Mouse (Mus musculus) kidney, postnatal 36 days (tissue): Measurements from ENCODE around the gene Sorcs3.

ENCODE experiments used
- DNase-seq, 2 experiments: peaks; one replicate each; pipeline ENCODE4 v3.0.0; 2021 to 2022; ENCODE audit warnings: mixed read lengths in 2 of 2

Gene Sorcs3

DNA sequence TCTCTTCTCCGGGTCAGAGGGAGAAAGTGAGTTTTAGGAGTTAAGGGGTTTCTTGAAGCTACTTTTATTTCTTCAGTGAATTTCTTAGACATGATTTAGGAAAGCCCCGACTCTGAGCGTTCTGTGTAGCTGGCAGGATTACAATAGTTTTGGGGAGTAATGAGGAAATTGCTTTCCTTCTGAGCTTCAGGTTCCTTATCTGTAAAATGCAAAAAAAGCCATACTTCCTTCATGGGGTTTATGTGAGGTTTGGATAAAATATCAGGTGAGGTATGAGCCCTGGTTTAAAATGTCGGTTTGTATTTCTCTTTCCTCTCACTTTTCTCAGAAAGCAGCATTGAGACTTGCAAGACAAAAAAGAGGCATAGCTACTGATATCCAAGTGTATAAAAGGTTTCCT lies 327.8 kb downstream of the Sorcs3 start:
- no peak for DNase-seq

DNA sequence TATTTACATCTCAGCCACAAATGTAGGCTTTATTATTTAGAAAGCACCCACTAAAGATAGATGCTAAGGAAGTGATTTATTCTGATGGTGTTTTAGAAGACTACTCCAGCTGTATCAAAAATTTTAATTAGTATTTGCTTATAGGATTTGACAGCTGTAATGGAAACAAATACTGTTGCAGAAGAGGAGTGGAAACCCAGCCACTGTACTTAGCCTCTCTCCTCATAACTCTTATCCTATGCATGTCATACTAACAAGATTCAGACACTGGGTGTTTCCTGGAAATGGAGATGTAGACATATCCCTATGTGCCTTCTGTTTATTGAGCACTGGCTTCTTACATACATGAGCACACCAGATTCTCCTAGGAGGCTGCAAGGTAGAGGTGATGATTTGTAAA lies 338.5 kb downstream of the Sorcs3 start:
- DNase-seq: no peak

DNA sequence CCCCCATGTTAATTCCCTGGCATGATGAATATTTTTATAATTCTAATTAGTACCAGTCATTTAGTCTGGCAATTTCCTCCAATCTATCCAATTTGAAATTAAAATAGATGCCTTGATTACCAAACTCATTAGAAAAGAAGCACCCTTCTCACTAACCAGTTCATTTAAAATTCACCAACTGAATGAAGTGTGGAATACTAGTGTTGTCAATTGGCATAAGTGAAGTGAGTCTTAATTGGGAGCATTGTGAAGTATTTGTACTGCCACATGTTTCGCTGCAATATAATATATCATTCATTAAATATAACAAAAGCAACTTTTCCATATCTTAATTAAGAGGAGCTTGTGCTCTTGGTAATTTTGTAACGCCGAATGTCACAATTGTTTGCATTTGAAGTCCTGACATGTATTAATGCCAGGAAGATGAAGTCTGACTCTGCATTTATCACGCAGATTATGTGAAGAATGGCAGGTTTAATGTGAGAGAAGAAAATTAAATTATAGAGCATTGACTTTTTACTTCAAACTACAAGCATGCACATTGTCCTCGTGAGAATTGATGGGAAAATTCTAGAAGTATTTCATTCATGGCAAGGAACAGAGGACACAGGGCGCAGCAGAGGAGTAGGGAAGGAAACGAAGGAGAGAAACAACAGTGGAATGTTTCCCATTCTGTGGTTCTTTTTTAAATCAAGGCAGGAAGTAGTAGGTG lies 339.8 kb downstream of the Sorcs3 start:
- no peak for DNase-seq

DNA sequence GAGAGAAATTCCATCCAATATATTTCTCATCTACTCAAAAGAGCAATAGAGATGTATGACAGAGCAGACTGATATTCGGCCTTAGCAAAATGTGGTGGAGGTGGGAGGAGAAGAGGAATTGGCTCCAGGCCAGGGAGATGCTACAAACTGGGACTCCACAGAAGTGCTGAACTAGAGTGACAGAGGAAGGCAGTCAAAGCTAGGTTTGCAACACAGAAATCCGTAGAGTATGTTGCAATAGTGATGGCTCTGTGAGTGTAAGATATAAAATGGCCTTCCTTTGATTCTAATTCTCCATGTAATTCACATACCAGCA lies 340.3 kb downstream of the Sorcs3 start:
- no peak for DNase-seq

DNA sequence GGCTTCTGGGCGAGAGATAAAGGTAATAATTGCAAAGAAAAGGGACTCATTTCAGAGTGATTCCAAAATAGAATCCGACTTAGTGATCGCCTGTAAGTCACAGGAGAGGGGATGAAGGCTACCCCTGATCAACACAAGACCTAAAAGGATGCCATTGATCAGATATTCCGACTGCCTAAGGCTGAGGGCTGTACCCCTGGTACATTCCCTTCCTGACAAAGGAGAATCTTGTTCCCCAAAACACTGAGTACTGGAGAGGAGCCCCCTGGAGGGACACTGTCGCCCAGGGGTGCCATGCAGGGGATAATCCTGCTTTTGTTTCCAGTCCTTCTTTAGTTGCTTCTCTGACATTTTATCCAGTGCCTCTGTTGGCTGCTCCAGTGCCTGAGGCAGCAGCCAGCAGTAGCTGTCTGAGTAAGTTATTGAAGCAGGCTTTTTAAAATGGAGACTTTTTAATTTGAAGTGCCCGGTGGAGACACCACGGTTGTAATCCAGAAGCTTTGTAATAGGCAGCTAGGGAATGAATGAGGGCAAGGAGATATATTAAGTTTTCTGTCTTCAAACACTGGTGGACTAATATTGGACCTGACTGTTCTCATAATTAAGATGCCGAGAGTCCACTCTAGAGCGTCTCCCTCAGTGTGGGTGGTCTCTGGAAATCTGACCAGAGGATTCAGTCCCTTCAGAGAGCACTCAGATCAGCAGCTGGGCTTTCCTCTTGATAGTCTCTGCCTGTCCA lies 342.5 kb downstream of the Sorcs3 start:
- no peak for DNase-seq

DNA sequence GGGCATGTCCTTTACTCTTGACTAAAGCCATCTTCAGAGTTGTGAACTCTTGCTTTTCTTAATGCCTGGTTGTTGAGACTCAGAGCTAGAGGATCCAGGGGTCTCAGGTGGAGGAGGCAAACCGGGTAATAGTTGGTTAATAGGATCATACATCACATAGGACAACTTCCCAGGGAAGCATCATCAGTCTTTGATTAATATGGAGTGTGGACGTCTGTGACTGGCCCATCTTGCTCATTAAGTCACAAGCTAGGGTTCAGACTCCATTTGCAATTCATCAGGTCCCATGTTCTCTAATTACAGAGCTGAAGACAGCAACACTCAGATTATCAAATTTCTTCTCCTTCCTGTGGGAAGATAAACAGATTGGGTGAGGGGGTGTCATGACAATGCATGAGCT lies 353.6 kb downstream of the Sorcs3 start:
- DNase-seq: no peak

DNA sequence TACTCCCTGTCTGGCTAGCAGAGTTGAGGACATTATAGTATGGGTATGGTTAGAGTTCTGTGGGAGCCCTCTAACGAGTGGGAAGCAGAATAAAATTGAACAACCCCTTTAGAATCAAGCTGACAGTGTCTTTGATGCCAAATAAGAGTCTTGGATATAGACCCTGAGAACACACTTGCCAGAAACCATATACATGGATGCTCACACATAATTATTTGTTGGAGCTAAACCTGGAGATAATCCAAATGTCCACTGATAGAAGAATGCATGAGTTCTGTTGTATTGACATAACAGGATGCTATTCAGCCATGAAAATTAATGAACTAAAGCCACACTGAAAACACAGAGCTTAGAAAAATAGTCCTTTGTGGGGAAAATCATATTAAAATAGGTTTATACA lies 369.9 kb downstream of the Sorcs3 start:
- DNase-seq: no peak

DNA sequence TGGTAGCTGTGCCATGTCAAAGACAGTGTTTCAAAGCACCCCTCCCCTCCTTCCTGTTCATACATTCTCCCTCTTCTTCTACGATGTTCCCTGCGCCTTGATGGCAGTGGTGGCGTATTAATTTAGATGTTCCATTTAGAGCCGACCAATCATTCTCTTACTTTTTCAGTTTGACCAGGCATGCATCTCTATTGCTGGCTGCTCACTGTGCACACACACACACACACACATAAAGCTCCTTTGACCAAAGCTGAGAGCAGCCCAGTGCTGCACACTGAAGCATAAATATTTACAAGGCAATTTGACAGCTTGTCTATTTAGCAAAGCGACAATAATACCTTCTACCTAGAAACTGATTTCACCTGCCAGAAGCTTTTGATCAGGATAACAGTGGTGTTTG lies 371.3 kb downstream of the Sorcs3 start:
- DNase-seq: no peak

DNA sequence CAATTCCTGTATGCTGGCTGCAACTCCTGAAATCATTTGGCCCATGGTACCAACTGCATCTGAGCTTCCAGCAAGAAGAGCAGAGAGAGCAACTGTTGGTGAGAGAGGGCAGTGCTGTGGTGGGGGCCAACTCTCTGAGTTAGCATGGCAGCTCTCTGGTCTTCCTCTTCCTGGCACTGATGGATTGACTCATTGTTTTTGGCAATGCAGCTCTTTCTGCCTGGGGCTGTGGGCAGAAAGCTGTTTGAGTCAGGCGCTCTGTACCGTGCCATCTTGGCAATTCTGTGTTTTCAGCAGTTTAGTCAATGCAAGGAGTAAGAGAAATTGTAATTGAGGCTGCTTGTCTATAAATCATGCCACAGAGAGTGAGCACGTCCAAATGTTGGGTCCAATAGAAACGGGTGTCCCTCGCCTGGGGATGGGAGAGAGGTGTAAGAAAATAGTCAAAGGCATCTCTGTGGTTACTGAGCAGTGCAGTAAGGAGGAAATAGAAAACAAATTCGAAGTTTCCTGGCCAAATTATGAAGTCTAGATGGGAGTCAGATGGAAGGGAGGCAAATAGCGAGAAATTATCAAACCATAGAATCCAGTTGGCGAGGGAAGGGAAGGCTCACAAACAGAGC lies 379.2 kb downstream of the Sorcs3 start:
- DNase-seq: no peak

DNA sequence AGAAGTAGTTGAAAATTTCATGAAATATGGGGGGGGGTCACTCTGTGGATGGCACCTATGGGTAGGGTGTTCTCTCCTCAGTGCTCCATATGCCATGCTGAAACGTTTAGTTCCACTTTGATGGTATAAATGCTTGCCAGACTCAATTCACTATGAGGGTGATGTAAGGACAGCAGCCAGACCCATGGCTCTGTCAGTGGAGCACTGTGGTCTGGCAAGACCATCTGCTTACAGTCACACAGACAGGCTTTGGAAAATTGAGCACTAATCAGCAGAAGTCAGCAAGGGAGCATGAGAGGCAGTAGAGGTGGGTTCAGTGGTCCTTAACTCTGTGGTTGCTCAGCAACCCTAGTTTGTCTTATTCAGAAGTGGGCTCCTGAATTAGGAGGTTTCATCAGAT lies 411.1 kb downstream of the Sorcs3 start:
- no peak for DNase-seq

DNA sequence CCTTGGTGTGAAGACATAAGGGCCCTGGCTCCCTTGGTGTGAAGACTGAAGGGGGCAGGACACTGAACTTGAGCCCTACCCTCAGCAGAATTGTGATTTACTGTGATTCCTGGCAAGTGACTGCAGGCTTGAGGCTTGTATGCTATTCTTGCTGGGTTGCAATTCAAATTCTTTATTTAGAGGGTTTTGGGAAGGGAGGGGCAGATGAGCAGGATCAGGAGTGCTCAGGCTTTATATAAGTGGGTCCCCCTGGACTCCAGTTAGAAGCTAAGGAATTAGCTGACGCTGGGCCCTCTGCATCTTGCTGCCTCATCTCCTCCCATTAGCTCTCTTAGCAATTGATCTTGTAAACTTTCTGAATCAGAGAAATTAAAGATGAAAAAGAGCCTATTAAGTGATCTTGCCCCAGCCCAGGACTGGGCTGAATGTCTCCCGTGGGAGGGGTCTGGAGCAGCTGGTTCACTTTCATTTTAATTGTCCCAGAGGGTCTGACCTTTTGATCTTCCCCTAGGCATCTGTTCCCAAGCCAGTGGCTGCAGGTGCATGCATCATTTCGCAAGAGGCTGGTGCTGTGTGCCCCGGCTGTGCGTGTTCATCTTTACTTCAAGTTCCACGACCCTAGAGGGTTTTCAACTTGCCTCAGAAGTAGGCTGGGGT lies 425.0 kb downstream of the Sorcs3 start:
- no peak for DNase-seq

DNA sequence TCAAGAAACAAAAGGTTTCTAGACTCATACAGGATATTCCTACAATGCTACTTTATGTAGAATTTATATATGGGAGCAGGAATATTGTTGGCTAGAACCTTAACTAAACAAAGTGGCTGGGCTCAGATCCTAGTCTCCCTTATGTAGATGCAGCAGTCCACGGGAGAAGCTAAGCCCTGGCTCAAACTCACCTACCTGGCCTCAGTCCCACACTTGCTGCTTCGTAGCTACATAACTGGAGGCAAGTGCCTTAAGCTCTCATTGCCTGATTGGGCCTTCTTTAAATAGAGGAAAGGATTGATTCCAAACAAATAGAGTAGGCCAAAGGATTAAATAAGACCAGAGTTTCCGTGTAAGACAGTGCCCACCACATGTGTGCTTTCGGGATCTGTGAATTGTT lies 436.7 kb downstream of the Sorcs3 start:
- DNase-seq: no peak

DNA sequence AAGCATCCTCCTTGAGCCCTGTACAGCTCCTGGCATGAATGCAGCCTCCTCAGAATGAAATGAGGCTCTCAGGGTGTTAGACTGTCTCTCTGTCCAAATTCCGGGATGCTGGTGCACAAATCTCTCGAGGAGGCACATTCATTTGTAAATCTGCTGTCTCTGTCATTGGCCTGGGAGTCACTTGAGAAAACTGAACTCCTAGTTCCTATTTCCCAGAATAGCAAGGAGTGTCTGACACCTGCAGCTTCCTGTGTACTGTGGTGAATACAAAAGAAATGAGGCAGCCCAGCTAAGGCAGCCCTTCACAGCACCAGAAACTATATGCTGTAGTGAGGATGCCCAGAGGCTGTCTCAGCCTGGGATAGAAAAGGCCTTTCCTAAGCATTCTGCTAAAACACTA lies 444.1 kb downstream of the Sorcs3 start:
- no peak for DNase-seq

DNA sequence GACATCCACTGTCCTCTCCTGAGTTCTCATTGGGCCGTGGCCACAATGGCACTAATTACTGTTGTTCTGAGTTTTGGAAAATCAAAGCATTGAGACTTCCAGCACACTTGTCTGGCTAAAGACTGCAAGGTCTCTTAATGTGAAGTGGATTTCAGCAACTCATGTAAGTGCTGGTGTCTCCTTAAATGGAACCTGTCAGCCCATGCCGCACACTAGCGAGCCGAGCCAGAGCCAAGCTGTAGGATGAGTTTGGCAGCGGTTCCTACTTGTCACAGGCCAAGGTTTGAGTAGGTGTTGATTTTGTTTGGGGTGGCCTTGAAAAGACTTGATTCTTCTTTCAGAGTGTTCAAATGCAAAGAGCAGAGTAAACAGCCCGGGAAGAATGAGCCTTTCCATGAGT lies 445.8 kb downstream of the Sorcs3 start:
- DNase-seq: no peak

DNA sequence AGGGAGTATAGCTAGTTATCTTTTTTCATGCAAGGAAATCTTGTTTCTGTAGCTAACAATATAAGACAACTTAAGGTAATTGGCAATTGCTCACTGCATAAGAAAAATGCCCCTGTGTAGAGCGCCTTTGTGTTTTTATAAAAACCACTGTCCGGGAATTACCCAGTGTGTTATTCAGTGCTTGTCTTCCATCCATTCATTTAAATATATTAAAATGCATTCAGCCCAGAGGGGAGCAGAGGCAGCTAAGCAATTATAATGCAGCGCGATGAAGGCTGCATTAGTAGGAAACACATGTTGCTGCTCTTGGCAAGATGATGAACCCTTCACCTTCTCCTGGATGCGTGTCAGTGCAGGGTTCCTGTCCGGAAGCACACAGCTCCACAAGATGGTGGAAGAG lies 454.4 kb downstream of the Sorcs3 start:
- DNase-seq: no peak

DNA sequence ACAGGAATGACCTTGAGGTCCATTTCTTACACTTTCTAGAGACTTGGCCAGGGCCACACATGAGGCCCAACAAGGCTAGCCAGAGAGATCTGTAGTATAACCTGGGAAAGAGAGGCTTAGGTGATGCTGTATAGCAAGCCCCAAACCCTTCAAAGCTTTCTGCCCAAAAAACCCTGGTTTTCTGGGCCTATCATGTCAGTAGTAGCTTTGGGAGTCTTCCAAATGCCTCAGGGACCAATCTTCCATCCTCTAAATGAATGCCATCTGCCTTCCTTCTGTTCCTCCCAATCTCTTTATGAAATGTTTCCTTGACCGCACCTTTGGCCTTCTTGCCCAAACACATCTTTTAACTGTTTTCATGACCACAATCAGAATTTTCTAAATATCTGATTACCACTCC lies 474.1 kb downstream of the Sorcs3 start:
- no peak for DNase-seq

DNA sequence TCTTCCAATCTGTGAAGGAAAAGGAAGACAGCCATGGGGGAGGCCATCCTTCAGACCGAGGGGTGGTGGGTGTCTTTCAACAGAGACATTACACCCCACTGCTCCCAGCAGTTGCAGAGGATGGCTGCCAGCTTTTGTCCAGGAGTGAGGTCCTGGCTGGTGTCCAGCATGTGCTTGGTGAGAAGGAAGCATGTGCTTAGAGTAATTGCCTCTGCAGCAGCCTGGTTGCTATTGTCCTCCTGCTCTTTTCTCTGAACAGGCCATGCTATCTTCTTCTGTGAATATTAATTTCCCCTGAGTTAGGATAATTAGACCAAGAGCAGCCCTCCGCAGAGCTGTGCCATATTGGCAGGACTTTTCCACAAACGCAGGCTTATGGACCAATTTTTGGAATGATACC lies 476.7 kb downstream of the Sorcs3 start:
- DNase-seq: peak in 1 of 2 experiments; percentile 41

DNA sequence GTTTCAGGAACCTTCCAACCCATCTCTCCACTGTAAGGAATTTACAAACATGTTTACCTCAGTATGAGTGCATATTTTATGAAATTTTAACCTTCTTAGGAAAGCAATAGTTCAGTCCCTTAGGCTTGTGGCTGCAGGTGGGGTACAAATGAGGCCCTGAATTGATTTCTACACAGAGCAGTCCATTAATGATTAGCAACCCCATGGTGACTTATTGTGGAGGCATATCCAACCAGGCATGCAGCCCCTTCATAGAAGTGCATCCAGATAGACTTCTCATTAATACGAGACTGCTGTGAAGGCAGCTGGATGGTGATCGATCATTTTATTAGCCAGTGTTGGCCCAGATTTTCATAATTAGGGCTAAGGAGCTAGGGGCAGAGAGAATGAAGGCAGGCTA lies 480.5 kb downstream of the Sorcs3 start:
- DNase-seq: no peak

DNA sequence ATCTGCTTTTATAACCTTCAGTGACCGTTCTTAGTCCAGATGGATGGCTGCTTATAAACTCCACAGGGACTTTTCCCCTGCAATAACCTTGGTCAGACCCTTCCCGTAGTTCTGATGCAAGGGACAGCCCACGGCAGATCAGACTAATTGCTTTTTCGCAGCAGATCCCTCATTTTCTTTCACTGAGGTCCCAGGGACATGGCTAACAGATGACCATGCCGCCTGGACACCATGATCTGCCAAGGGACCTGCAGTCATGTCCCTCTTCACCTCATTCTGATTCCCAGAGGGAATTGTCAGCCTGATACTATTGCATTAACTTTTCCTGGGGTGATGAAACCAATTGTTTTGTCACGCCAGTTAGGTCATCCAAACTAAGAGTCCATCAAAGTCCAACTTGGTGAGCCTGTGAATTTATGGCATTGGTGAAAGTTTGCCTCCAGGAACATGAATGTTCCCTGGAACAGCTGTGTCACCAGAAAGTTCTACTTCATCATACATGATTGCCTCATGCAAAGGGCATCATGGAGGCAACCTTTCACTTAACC lies 494.4 kb downstream of the Sorcs3 start:
- DNase-seq: no peak

DNA sequence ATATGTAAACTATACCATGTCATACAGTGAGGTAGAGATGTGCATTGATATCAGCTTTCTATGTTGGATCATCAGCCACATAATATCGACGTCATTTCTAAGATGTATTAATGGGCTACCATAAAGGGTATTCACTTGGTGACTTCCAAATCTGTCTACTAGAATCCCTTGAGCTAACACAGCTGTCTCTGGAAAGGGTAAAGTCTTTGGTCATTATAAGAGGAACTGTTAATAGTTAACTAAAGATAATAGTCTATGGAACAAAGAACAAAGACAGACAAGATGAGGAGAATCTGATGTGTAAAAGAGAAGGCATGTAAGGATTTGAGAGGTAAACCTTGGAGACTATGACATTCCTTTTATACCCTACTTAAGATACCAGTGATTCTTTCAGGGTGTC lies 497.9 kb downstream of the Sorcs3 start:
- no peak for DNase-seq

DNA sequence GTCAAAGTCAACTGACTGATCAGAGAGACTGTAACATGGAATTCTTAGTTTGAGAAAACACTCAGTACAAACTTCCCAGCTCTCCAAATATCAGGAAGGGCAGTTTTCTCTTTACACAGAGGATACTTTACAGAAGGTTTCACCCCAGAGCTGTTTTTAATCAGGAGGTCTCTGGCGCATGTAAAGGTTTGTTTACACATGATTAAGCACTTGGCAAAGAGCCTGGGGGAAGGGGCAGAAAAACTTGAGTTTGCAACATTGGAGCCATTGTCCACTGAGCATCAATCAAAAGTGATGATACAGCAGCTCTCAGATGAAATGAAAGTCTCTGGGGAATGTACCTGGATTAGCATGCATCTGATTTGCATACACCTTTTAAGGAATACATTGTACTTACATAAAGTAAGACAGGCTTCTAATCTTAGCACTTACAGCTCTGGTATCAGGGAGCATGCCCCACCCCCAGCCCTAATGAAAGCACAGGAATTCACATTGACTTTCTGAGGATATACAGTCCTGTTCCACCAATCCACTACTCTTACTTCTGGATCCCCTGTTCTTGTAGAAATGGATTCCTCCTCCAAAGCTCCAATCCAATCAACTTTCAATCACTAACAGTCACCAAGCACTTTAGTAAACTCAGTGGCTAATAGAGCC lies 500.6 kb downstream of the Sorcs3 start:
- peak; percentile 5 to 7 for DNase-seq

DNA sequence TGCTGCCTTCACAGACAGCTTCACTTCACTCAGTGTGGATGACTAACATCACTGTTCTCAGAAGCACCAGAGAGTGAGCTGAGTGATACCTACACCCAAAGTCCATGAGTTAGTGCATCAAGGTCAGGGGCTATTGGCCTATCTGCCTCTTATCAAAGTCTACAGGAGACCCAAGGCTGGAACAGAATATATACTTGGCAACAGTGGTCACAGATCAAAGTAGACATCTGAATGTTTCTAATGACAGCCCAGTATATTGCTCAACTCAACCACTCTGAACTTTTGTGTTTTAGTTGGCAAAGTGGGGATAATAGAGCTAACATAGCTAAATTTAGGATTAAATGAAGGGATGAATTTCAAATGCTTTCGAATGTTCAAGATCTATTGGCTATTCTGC lies 501.1 kb downstream of the Sorcs3 start:
- DNase-seq: no peak

DNA sequence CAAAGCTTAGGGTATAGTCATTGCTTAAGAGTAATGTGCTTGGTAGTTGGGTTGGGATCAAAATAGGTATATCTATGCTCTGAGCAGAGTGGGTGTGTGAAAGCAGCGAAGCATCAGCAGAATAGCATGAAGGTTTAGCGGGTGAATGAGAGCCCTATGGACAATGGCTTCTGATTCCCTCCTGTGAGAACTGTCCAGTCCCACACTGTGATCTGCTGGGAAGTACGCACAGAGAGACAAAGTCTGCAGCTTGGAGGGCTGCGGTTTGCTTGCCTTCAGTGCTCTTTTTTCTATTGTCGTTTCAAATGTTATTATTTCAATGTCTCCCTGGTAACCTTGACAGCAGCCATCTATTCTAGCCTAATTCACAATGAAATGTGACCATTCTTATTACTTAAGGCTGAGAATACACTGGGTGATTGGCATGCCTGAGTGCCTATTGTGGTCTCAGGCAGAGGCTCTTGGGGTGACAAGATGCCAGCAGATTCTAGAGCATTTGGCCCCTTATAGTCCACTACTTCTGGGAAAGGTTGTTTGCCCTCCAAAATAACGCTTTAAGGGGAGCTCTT lies 520.1 kb downstream of the Sorcs3 start:
- no peak for DNase-seq
